In the genomic region with DNA sequence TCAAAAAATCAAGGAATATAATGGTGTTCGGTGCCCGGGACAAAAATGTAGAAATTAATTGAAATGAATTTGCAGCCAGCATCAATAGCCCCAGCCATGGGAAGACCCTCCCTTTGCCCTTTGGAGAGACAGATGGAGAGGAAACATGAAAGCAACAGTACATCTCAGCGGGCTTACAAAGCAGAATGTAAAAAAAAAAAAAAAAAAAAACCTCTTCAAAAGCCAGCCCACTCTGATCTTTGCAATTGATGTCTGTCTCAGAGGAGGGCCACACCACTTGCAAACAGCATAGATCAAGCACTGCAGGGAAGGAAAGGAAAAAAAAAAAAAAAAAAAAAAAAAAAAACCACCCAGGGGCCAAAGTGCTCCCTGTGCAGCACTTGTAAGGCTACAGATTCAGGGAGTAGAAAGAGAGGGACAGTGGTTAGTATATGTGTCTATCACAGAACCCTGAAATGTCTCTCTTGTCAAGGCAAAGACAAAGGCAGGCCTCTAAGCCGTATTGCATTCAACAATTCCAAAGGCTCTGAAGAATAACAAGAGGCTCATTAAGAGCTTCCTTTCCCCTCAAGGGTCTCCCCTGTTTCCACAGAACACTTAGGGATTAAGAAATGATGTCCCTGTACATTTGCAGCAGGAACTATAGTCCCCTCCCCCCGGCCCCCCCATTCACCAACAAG, we compare ENCODE assay signal across 8 mouse cellular contexts. TPM values are rescaled to one million over a fixed set of nuclear protein-coding genes. Genes with fewer than 3 reads are reported as not detected.
DNase-seq lines count a peak whose midpoint lies in the region; ATAC-seq and TF ChIP-seq lines count a peak whose summit lies in the region.

No protein-coding gene starts in this region.

- H3K4me2 ChIP-seq in heart, embryonic 13.5 days: peak overlapping the region; percentile 53
- no peak overlapping the region for H3K4me2 ChIP-seq in hindbrain, embryonic 13.5 days
- H3K4me2 ChIP-seq in midbrain, embryonic 11.5 days: no peak overlapping the region

- H3K9ac ChIP-seq in heart, embryonic 13.5 days: no peak overlapping the region
- no peak overlapping the region for H3K9ac ChIP-seq in hindbrain, embryonic 13.5 days
- no peak overlapping the region for H3K9ac ChIP-seq in midbrain, embryonic 11.5 days (ENCODE audit: low read length)

- intact Hi-C loops in heart, postnatal 25 days (cut with DNase I): no loop called here

- no peak for DNase-seq in heart, postnatal 25 days (ENCODE audit: low spot score)
- DNase-seq in brain, embryonic 14.5 days (ENCODE audit: low read depth): peak; percentile 81
- DNase-seq in midbrain, embryonic 11.5 days (ENCODE audit: low spot score, missing footprints): peak; percentile 91
- DNase-seq in retina, postnatal 1 day: no peak
- no peak for DNase-seq in urinary bladder, postnatal 14 days (ENCODE audit: low spot score)
- no peak for DNase-seq in c-Kit-positive CD71-positive TER-119-positive erythroid progenitor cells, embryonic 14.5 days (ENCODE audit: low spot score)

- no peak for ATAC-seq in heart, embryonic 13.5 days (ENCODE audit: extremely low read depth, insufficient number of reproducible peaks, low FRiP score, low TSS enrichment)
- no peak for ATAC-seq in hindbrain, embryonic 13.5 days (ENCODE audit: low FRiP score)
- peak; percentile 51 for ATAC-seq in midbrain, embryonic 11.5 days (ENCODE audit: low FRiP score)

- H3K27me3 ChIP-seq in heart, embryonic 13.5 days (replicated peaks): no peaks in the 10 kb centered on the region
- no peaks in the 10 kb centered on the region for H3K27me3 ChIP-seq in hindbrain, embryonic 13.5 days
- no peaks in the 10 kb centered on the region for H3K27me3 ChIP-seq in midbrain, embryonic 11.5 days (ENCODE audit: control insufficient read depth, insufficient read depth, low read length)

- H3K4me3 ChIP-seq in heart, embryonic 13.5 days: no peak overlapping the region
- no peak overlapping the region for H3K4me3 ChIP-seq in hindbrain, embryonic 13.5 days
- no peak overlapping the region for H3K4me3 ChIP-seq in midbrain, embryonic 11.5 days (ENCODE audit: low read depth, low read length)

- H3K27ac ChIP-seq in heart, embryonic 13.5 days (replicated peaks): peak overlapping the region; percentile 74
- H3K27ac ChIP-seq in hindbrain, embryonic 13.5 days: peak overlapping the region; percentile 23; the same call in 1 of the 2 replicates
- peak overlapping the region; percentile 5; the same call in 1 of the 2 replicates for H3K27ac ChIP-seq in midbrain, embryonic 11.5 days (ENCODE audit: low read depth, low read length)

- no peaks in the 10 kb centered on the region for H3K9me3 ChIP-seq in heart, embryonic 13.5 days
- no peaks in the 10 kb centered on the region for H3K9me3 ChIP-seq in hindbrain, embryonic 13.5 days
- no peaks in the 10 kb centered on the region for H3K9me3 ChIP-seq in midbrain, embryonic 11.5 days (ENCODE audit: control insufficient read depth, low read length)

- no peak for TF ChIP-seq POLR2A in brain, embryonic 14.5 days (IDR thresholded peaks at IDR 0.05; ENCODE audit: borderline replicate concordance, extremely low read depth, insufficient read depth, insufficient read length, poor library complexity, severe bottlenecking)

- H3K4me1 ChIP-seq in heart, embryonic 13.5 days: peaks cover 41% of the 10 kb centered on the region
- peaks cover 29% of the 10 kb centered on the region for H3K4me1 ChIP-seq in hindbrain, embryonic 13.5 days (replicated peaks)
- H3K4me1 ChIP-seq in midbrain, embryonic 11.5 days (ENCODE audit: control insufficient read depth, insufficient read depth, low read length): peaks cover 27% of the 10 kb centered on the region

- no peak for TF ChIP-seq CTCF in brain, embryonic 14.5 days (IDR thresholded peaks at IDR 0.05; ENCODE audit: borderline replicate concordance, extremely low read depth, insufficient read depth, insufficient read length)

- WGBS in heart, embryonic 13.5 days: 53% methylated on average over 5 of the region's 5 CpGs
- 25% methylated on average over 5 of the region's 5 CpGs for WGBS in hindbrain, embryonic 13.5 days
- 29% methylated on average over 5 of the region's 5 CpGs for WGBS in midbrain, embryonic 11.5 days

- peaks cover 39% of the 10 kb centered on the region for H3K36me3 ChIP-seq in heart, embryonic 13.5 days
- no peaks in the 10 kb centered on the region; the same call in 1 of the 2 replicates for H3K36me3 ChIP-seq in hindbrain, embryonic 13.5 days
- H3K36me3 ChIP-seq in midbrain, embryonic 11.5 days (ENCODE audit: control insufficient read depth, insufficient read depth, low read length): no peaks in the 10 kb centered on the region

RNA-seq across cellular contexts. Expression of gene Tom1l1, which starts 24.4 kb away (rescaled TPM):
- 29.3 and 37.8 TPM in 2 replicates for polyA plus RNA-seq in heart, embryonic 13.5 days (2015; fragmentation: Nextera tagmentation; extraction: Ambion mirVana)
- 10 to 100 TPM; 15.1 to 19.8 TPM for total RNA-seq in heart, postnatal 25 days (2021)
- polyA plus RNA-seq in brain, embryonic 14.5 days (2012; rRNA removed): 6.1 and 14.0 TPM in 2 replicates
- polyA plus RNA-seq in hindbrain, embryonic 13.5 days (2015; fragmentation: Nextera tagmentation; extraction: Ambion mirVana): 15.0 and 17.6 TPM in 2 replicates
- polyA plus RNA-seq in midbrain, embryonic 11.5 days (2014; fragmentation: Nextera tagmentation; extraction: Ambion mirVana): 17.4 and 18.7 TPM in 2 replicates

RNA-seq across cellular contexts. Expression of gene Cox11, which starts 25.8 kb away (rescaled TPM):
- 33.5 and 37.1 TPM in 2 replicates for polyA plus RNA-seq in heart, embryonic 13.5 days (2015; fragmentation: Nextera tagmentation; extraction: Ambion mirVana)
- total RNA-seq in heart, postnatal 25 days (2021): 10 to 100 TPM; 24.7 to 25.5 TPM
- polyA plus RNA-seq in brain, embryonic 14.5 days (2012; rRNA removed): 30.7 and 32.7 TPM in 2 replicates
- polyA plus RNA-seq in hindbrain, embryonic 13.5 days (2015; fragmentation: Nextera tagmentation; extraction: Ambion mirVana): 36.4 and 38.2 TPM in 2 replicates
- 24.6 and 26.4 TPM in 2 replicates for polyA plus RNA-seq in midbrain, embryonic 11.5 days (2014; fragmentation: Nextera tagmentation; extraction: Ambion mirVana)

RNA-seq across cellular contexts. Expression of gene Stxbp4, which starts 25.9 kb away (rescaled TPM):
- polyA plus RNA-seq in heart, embryonic 13.5 days (2015; fragmentation: Nextera tagmentation; extraction: Ambion mirVana): 12.0 and 12.4 TPM in 2 replicates
- total RNA-seq in heart, postnatal 25 days (2021): 1 to 10 TPM; 5.0 to 5.8 TPM
- polyA plus RNA-seq in brain, embryonic 14.5 days (2012; rRNA removed): 8.4 and 12.3 TPM in 2 replicates
- 23.5 and 25.7 TPM in 2 replicates for polyA plus RNA-seq in hindbrain, embryonic 13.5 days (2015; fragmentation: Nextera tagmentation; extraction: Ambion mirVana)
- polyA plus RNA-seq in midbrain, embryonic 11.5 days (2014; fragmentation: Nextera tagmentation; extraction: Ambion mirVana): 36.5 and 41.8 TPM in 2 replicates

Comparison
In these comparisons a context has a peak if more than half of its experiments do, and no peak if none do; other contexts are left out.
1. H3K27ac ChIP-seq: peak in every context shown above with its lines; median percentile 74 in heart, embryonic 13.5 days; 23 in hindbrain, embryonic 13.5 days; 5 in midbrain, embryonic 11.5 days.
2. DNase-seq: peak in brain, embryonic 14.5 days (single experiment) and midbrain, embryonic 11.5 days (single experiment); none in heart, postnatal 25 days (single experiment), retina, postnatal 1 day (single experiment), urinary bladder, postnatal 14 days (single experiment) and c-Kit-positive CD71-positive TER-119-positive erythroid progenitor cells, embryonic 14.5 days (single experiment).